Comparison of ENCODE assay signal across 8 mouse cellular contexts in genomic region chr11:4986695-4987486, GRCm38 (mm10). TPM values are rescaled to one million over a fixed set of nuclear protein-coding genes. Genes with fewer than 3 reads are reported as not detected.
DNase-seq lines count a peak whose midpoint lies in the region; ATAC-seq lines count a peak whose summit lies in the region.

TSS of gene Ap1b1 (plus strand) at chr11:4986824.

- peak; percentile 93 for DNase-seq in 3134 (ENCODE audit: extremely low read depth, insufficient read length, low spot score)
- peak; percentile 96 to 99 for DNase-seq in adrenal gland, postnatal 36 days
- DNase-seq in heart, adult 11 months, result peak; percentile 99
- DNase-seq in kidney, adult 18-20 months, result peak; percentile 92
- peak; percentile 98 for DNase-seq in limb, embryonic 10.5 days (ENCODE audit: low spot score)
- peak; percentile 78 for DNase-seq in skeletal muscle tissue, adult 2 months (ENCODE audit: low read depth, low spot score)

- peak within 1 kb of the TSS; percentile 74 for H3K9ac ChIP-seq in embryonic facial prominence, embryonic 12.5 days
- peak within 1 kb of the TSS; percentile 81 for H3K9ac ChIP-seq in midbrain, embryonic 12.5 days (replicated peaks)

- ATAC-seq in embryonic facial prominence, embryonic 12.5 days (ENCODE audit: insufficient number of reproducible peaks, insufficient read depth, low FRiP score, low TSS enrichment), result peak; percentile 87
- ATAC-seq in midbrain, embryonic 12.5 days (ENCODE audit: low FRiP score, low read depth), result peak; percentile 93

- peak within 1 kb of the TSS; percentile 90 for H3K4me2 ChIP-seq in embryonic facial prominence, embryonic 12.5 days (replicated peaks)
- peak within 1 kb of the TSS; percentile 73 for H3K4me2 ChIP-seq in midbrain, embryonic 12.5 days (replicated peaks)

- peak within 1 kb of the TSS; percentile 5; the same call in 1 of the 2 replicates for H3K27ac ChIP-seq in embryonic facial prominence, embryonic 12.5 days
- H3K27ac ChIP-seq in limb, embryonic 10.5 days, result peak within 1 kb of the TSS; percentile 61
- H3K27ac ChIP-seq in midbrain, embryonic 12.5 days (replicated peaks), result peak within 1 kb of the TSS; percentile 52

- under 1% methylated on average over 62 of the region's 62 CpGs for WGBS in embryonic facial prominence, embryonic 12.5 days
- 1% methylated on average over 61 of the region's 62 CpGs for whole genome bisulfite sequencing in limb, embryonic 10.5 days
- WGBS in midbrain, embryonic 12.5 days, result 2% methylated on average over 58 of the region's 62 CpGs

- H3K27me3 ChIP-seq in embryonic facial prominence, embryonic 12.5 days, result no peaks in the 10 kb centered on the region
- H3K27me3 ChIP-seq in limb, embryonic 10.5 days (ENCODE audit: low read depth, poor library complexity, severe bottlenecking), result peaks cover 39% of the 10 kb centered on the region
- 0 out of 2 replicates have a peak, but pooled peaks cover 2% of the 10 kb centered on the region for H3K27me3 ChIP-seq in midbrain, embryonic 12.5 days

- no peaks in the 10 kb centered on the region for H3K9me3 ChIP-seq in embryonic facial prominence, embryonic 12.5 days
- H3K9me3 ChIP-seq in limb, embryonic 10.5 days (replicated peaks), result no peaks in the 10 kb centered on the region
- no peaks in the 10 kb centered on the region for H3K9me3 ChIP-seq in midbrain, embryonic 12.5 days

- H3K4me1 ChIP-seq in embryonic facial prominence, embryonic 12.5 days, result peaks cover 8% of the 10 kb centered on the region; the same call in 1 of the 2 replicates
- H3K4me1 ChIP-seq in limb, embryonic 10.5 days, result peaks cover 16% of the 10 kb centered on the region
- H3K4me1 ChIP-seq in midbrain, embryonic 12.5 days, result peaks cover 19% of the 10 kb centered on the region

- H3K4me3 ChIP-seq in embryonic facial prominence, embryonic 12.5 days, result peak within 1 kb of the TSS; percentile 78
- peak within 1 kb of the TSS; percentile 72 for H3K4me3 ChIP-seq in limb, embryonic 10.5 days
- H3K4me3 ChIP-seq in midbrain, embryonic 12.5 days, result peak within 1 kb of the TSS; percentile 81

- H3K36me3 ChIP-seq in embryonic facial prominence, embryonic 12.5 days, result peaks cover 5% of the 10 kb centered on the region; the same call in 1 of the 2 replicates
- peaks cover 7% of the 10 kb centered on the region; the same call in 1 of the 2 replicates for H3K36me3 ChIP-seq in limb, embryonic 10.5 days
- peaks cover 10% of the 10 kb centered on the region for H3K36me3 ChIP-seq in midbrain, embryonic 12.5 days

RNA-seq across cellular contexts. Expression of gene Ap1b1, which starts in this region (rescaled TPM):
- total RNA-seq in adrenal gland, postnatal 36 days (2021), result 10 to 100 TPM; 59.6 to 59.7 TPM
- polyA plus RNA-seq in embryonic facial prominence, embryonic 12.5 days (2016; fragmentation: Nextera tagmentation; extraction: Ambion mirVana), result 54.8 and 55.3 TPM in 2 replicates
- polyA plus RNA-seq in limb, embryonic 10.5 days (2016; fragmentation: Nextera tagmentation; extraction: Ambion mirVana), result 49.2 and 60.2 TPM in 2 replicates
- 75.9 and 78.2 TPM in 2 replicates for polyA plus RNA-seq in midbrain, embryonic 12.5 days (2016; fragmentation: Nextera tagmentation; extraction: Ambion mirVana)

Comparison
In these comparisons a context has a peak if more than half of its experiments do, and no peak if none do; other contexts are left out.
1. Peak in every context shown above with its lines: DNase-seq, ATAC-seq, H3K4me3 ChIP-seq and H3K27ac ChIP-seq.
2. H3K27ac ChIP-seq: peak in every context shown above with its lines; median percentile 61 in limb, embryonic 10.5 days; 52 in midbrain, embryonic 12.5 days; 5 in embryonic facial prominence, embryonic 12.5 days.